Mouse (Mus musculus) heart, adult 2 months (tissue): Measurements from ENCODE around the gene Sema4g.

ENCODE experiments used
- CTCF ChIP-seq: fragments of 200-600 bp; IDR thresholded peaks from 2 replicates; pipeline ENCODE4 v1.8.1; 2022; ENCODE audit warnings: antibody characterized with exemption, mild to moderate bottlenecking, moderate library complexity
- EP300 ChIP-seq: fragments of 200-500 bp; IDR thresholded peaks from 2 replicates; pipeline ENCODE4 v1.6.1; 2011; ENCODE audit warnings: low read depth, low read length, control low read depth; ENCODE audit not compliant: insufficient read depth
- POLR2A ChIP-seq: fragments of 200-500 bp; IDR thresholded peaks from 2 replicates; pipeline ENCODE4 v1.6.1; 2011; ENCODE audit warnings: mild to moderate bottlenecking, low read depth, low read length, control low read depth; ENCODE audit not compliant: insufficient read depth

DNA sequence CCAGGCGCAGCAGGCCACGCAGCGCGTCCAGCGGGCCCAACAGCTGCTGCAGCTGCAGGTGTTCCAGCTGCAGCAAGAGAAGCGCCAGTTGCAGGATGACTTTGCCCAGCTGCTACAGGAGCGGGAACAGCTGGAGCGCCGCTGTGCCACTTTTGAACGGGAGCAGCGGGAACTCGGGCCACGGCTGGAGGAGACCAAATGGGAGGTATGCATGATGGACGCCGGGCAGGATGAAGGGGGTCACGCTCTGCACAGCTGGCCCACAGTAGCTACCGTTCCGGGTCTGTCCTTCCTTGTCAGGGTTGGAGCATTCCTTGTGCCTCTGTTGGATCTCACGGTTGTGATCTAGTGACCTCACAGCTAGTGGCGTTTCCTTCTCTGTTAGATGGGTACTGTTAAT is 35.9 kb downstream of the Sema4g start:
- no peak for TF ChIP-seq CTCF
- TF ChIP-seq POLR2A: no peak
- no peak for TF ChIP-seq EP300
